Mouse (Mus musculus): ENCODE data around the gene Ikbkg. TPM values are rescaled to one million over a fixed set of nuclear protein-coding genes. Genes with fewer than 3 reads are reported as not detected.
A peak's percentile ranks its signal among the peaks of the same experiment; 100 is the strongest.

Ikbkg gene
- total and polyA plus RNA-seq, 3 experiments = 11.0 to 47.6 (median 39.7) TPM

DNA sequence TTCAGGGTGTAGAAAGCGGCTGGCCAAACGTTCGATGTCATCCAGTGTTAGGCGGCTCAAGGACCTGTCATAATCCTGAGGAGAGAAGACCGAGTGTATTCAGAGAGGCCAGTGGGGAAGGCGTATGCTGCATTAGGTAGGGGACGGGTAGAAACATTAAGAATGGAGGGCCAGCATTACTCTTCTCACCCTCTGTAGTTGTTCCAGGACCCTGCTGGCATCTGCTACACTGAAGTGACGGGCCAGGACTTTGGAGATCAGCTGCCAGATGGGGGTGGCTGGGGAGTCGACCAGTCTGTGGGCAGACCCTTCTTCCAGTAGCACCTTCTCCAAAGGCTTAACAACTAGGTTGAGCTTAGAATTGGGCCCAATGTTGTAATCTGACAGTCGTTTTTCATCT is 25.6 kb upstream of the Ikbkg start:
- Histone ChIP-seq H3K36me3 (ENCODE audit: control insufficient read depth, insufficient read depth, low read length) (peaks cover 4% of the 10 kb centered on the region; the same call in 1 of the 2 replicates), H3K9ac (ENCODE audit: low read depth, low read length) (peak overlapping the region; percentile 85)
- WGBS = 46% methylated on average over 10 of the region's 10 CpGs

DNA sequence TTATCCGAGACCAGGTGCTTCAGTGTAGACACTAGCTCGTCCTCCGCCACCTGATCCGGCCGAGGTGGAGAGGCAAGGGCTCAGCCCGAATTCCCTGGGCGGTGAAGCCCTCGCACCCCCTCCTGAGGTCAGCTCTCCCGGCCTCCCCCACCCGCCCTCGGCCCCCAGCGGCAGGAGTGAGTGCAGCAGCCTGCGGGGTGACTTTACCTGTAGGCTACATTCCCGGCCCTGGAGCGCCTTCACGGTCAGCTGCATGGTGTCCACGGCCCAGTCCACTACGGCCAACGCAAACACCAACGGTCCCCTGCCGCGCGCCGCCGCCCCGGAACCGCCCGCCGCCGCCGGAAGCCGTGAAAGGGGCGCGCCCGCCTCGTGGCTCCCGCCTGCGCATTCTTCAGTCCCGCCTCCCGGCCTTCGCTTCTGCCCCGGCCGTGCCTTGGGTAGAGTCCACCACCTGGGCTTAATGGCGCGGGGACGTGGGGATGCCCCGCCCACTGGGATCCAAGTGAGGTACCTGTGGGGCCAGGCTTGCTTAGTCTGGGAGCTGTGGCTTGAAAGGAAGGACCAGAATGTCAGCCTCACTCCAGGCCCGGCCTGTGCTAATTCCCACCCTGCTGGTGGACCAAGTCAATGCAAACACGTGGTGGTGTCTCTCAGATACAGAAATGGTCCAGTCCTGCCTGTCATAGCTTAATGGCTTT is 24.7 kb upstream of the Ikbkg start:
- peak overlapping the region; percentile 68 for H3K4me3 ChIP-seq
- H3K36me3 ChIP-seq (ENCODE audit: control insufficient read depth, insufficient read depth, low read length) = peaks cover 4% of the 10 kb centered on the region; the same call in 1 of the 2 replicates
- peaks cover 3% of the 10 kb centered on the region for H3K4me1 ChIP-seq (ENCODE audit: control insufficient read depth, insufficient read depth, low read length)
- H3K79me2 ChIP-seq (replicated peaks; ENCODE audit: control insufficient read depth, insufficient read depth, low read length) = no peaks in the 10 kb centered on the region
- DNase-seq = peak; percentile 84 to 86
- TF ChIP-seq CTCF (IDR thresholded peaks at IDR 0.05) (peak; percentile 35), POLR2A (IDR thresholded peaks at IDR 0.05; ENCODE audit: insufficient read depth, low read depth, low read length) (peak; percentile 15; the same call in 1 of the 2 replicates), EP300 (IDR thresholded peaks at IDR 0.05; ENCODE audit: insufficient read depth, low read depth, low read length) (no peak)
- peak overlapping the region; percentile 83 for H3K27ac ChIP-seq
- intact Hi-C loops (cut with DNase I) = loop anchor here (5.0 kb wide), 2 partner anchors 56 to 121 kb away; partner anchors contain the start of genes Fam50a and Flna
- peak overlapping the region; percentile 85 for H3K9ac ChIP-seq (ENCODE audit: low read depth, low read length)
- no peaks in the 10 kb centered on the region for H3K27me3 ChIP-seq (ENCODE audit: control insufficient read depth, insufficient read depth, low read length)
- WGBS = 14% methylated on average over 49 of the region's 49 CpGs

More for the DNA sequence above, 25.6 kb upstream of the Ikbkg start:
- intact Hi-C loops (cut with DNase I) = loop anchor here (5.0 kb wide), 2 partner anchors 55 to 120 kb away; partner anchors contain the start of genes Fam50a and Flna
- Histone ChIP-seq H3K4me1 (ENCODE audit: control insufficient read depth, insufficient read depth, low read length) (peaks cover 3% of the 10 kb centered on the region), H3K4me3 (peak overlapping the region; percentile 68), H3K27me3 (ENCODE audit: control insufficient read depth, insufficient read depth, low read length) (no peaks in the 10 kb centered on the region), H3K79me2 (replicated peaks; ENCODE audit: control insufficient read depth, insufficient read depth, low read length) (no peaks in the 10 kb centered on the region), H3K27ac (peak overlapping the region; percentile 83)
- no peak for TF ChIP-seq EP300 (IDR thresholded peaks at IDR 0.05; ENCODE audit: insufficient read depth, low read depth, low read length)
- no peak for TF ChIP-seq CTCF (IDR thresholded peaks at IDR 0.05)
- no peak for TF ChIP-seq POLR2A (IDR thresholded peaks at IDR 0.05; ENCODE audit: insufficient read depth, low read depth, low read length)
- no peak for DNase-seq

DNA sequence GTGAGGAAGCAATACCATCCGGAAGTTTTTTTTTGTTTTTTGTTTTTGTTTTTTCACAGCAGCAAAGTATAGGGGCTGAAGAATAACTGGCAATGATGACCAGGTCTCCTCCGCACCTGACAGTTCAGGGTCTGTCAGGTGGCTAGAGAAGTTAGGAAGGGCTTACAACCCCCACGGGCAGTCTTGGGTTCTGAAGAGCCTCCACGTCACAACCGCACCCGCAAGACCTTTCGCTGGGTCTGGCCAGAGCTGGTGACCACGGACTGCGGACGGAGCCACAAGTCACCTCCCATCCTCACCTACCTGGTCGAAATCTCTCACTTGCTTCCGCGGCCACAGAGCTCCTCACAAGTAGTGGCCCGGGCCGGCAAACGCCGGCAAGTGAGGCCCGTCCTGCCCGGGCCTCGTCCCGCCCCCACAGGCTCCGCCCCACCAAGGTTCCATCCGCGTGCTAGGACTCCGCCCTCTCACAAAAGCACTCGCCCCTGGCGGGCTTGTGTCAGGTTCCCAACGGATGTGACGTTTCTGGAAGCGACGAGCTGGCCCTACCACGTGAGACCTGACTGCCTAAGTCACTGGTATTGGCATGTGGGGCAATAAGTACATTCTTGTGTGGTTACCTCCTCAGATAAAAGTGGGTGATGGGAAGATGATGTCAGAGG is 20.1 kb upstream of the Ikbkg start, which contains the start of the genes Ubl4a and Slc10a3:
Gene Ubl4a, minus strand, starts transcription at position 331 of the 662 bp plus-strand sequence.
Gene Slc10a3, minus strand, starts transcription at position 462 of the 662 bp plus-strand sequence.
- TF ChIP-seq CTCF (IDR thresholded peaks at IDR 0.05) (0 out of 2 replicates have a peak, but pooled peaks have one; percentile 5), EP300 (IDR thresholded peaks at IDR 0.05; ENCODE audit: insufficient read depth, low read depth, low read length) (0 out of 2 replicates have a peak, but pooled peaks have one; percentile 56), POLR2A (IDR thresholded peaks at IDR 0.05; ENCODE audit: insufficient read depth, low read depth, low read length) (peak; percentile 80)
- intact Hi-C loops (cut with DNase I) = loop anchor here (2.0 to 5.0 kb wide), 2 partner anchors 18 to 101 kb away; partner anchors contain the start of gene Rpl10
- peak within 1 kb of the TSS; percentile 52; the same call in 1 of the 2 replicates for H3K27ac ChIP-seq
- no peaks in the 10 kb centered on the region for H3K36me3 ChIP-seq (ENCODE audit: control insufficient read depth, insufficient read depth, low read length)
- H3K79me2 ChIP-seq (replicated peaks; ENCODE audit: control insufficient read depth, insufficient read depth, low read length) = no peaks in the 10 kb centered on the region
- H3K9ac ChIP-seq (ENCODE audit: low read depth, low read length) = peak within 1 kb of the TSS; percentile 80
- H3K27me3 ChIP-seq (ENCODE audit: control insufficient read depth, insufficient read depth, low read length) = no peaks in the 10 kb centered on the region
- H3K4me3 ChIP-seq = peak within 1 kb of the TSS; percentile 51
- peak; percentile 88 to 91 for DNase-seq
- no peaks in the 10 kb centered on the region; the same call in 1 of the 2 replicates for H3K4me1 ChIP-seq (ENCODE audit: control insufficient read depth, insufficient read depth, low read length)
- WGBS = 18% methylated on average over 32 of the region's 32 CpGs

DNA sequence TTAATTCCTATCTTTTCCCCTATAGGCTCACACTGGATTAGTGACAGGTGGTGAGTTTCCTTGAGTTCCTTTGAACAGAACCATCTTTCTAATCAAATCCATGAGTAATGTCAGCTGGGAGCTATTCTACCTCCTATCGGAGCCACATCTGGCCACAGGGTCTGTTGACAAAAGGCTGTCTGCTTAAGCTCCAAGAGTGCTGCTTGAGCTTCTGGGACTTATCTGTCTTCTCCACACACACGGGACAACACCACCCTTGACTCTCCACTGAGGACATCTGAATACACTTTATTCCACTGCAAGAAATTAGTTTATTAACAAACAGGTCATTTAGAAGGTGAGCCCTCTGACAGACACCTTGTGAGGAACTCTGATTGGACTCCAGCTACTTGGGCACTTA is 8.6 kb upstream of the Ikbkg start:
- Histone ChIP-seq H3K27me3 (ENCODE audit: control insufficient read depth, insufficient read depth, low read length) (no peaks in the 10 kb centered on the region), H3K4me1 (ENCODE audit: control insufficient read depth, insufficient read depth, low read length) (no peaks in the 10 kb centered on the region), H3K4me3 (no peak overlapping the region), H3K9ac (ENCODE audit: low read depth, low read length) (no peak overlapping the region), H3K36me3 (ENCODE audit: control insufficient read depth, insufficient read depth, low read length) (no peaks in the 10 kb centered on the region), H3K27ac (no peak overlapping the region), H3K79me2 (replicated peaks; ENCODE audit: control insufficient read depth, insufficient read depth, low read length) (no peaks in the 10 kb centered on the region)
- intact Hi-C loops (cut with DNase I) = no loop called here
- no peak for DNase-seq
- 79% methylated on average over 2 of the region's 2 CpGs for WGBS
- TF ChIP-seq CTCF (IDR thresholded peaks at IDR 0.05) = no peak
- TF ChIP-seq POLR2A (IDR thresholded peaks at IDR 0.05; ENCODE audit: insufficient read depth, low read depth, low read length) = no peak
- no peak for TF ChIP-seq EP300 (IDR thresholded peaks at IDR 0.05; ENCODE audit: insufficient read depth, low read depth, low read length)

DNA sequence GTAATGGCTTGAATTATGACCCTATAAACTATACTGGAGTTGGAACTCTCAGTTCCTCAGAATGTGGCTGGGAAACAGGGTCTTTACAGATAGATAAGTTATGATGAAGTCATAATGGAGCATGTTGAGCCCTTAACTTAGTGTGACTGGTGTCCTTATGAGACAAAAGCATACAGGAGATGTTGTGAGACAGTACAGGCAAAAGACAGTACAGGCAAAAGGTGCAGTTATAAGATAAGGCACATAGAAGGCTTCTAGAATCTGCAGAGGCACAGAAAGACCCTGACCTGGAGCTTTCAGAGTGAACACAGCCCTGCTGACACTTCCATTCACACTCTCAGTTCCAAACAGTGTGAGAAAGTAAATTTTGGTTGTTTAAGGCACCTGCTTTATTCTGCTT is 4.9 kb upstream of the Ikbkg start:
- no peaks in the 10 kb centered on the region for H3K27me3 ChIP-seq (ENCODE audit: control insufficient read depth, insufficient read depth, low read length)
- intact Hi-C loops (cut with DNase I) = no loop called here
- no peak overlapping the region for H3K27ac ChIP-seq
- H3K36me3 ChIP-seq (ENCODE audit: control insufficient read depth, insufficient read depth, low read length) = no peaks in the 10 kb centered on the region
- H3K4me1 ChIP-seq (ENCODE audit: control insufficient read depth, insufficient read depth, low read length) = no peaks in the 10 kb centered on the region
- H3K79me2 ChIP-seq (replicated peaks; ENCODE audit: control insufficient read depth, insufficient read depth, low read length) = no peaks in the 10 kb centered on the region
- no peak overlapping the region for H3K4me3 ChIP-seq
- no peak for TF ChIP-seq EP300 (IDR thresholded peaks at IDR 0.05; ENCODE audit: insufficient read depth, low read depth, low read length)
- no peak for TF ChIP-seq POLR2A (IDR thresholded peaks at IDR 0.05; ENCODE audit: insufficient read depth, low read depth, low read length)
- TF ChIP-seq CTCF (IDR thresholded peaks at IDR 0.05) = no peak
- no peak for DNase-seq
- no peak overlapping the region for H3K9ac ChIP-seq (ENCODE audit: low read depth, low read length)
